Mouse (Mus musculus): ENCODE data around the gene Tstd2. TPM values are rescaled to one million over a fixed set of nuclear protein-coding genes. Genes with fewer than 3 reads are reported as not detected.

Tstd2 gene
- polyA plus RNA-seq, 1 experiment from 2014 or later: 32.7 TPM

GRCm38 (mm10) chr4:46080261-46080660 lies 58.2 kb downstream of the Tstd2 start:
- no peak overlapping the region for H3K27ac ChIP-seq (ENCODE audit: low read length)
- H3K9ac ChIP-seq (ENCODE audit: low read length): no peak overlapping the region
- H3K36me3 ChIP-seq (ENCODE audit: control insufficient read depth, insufficient read depth, low read length): no peaks in the 10 kb centered on the region
- no peaks in the 10 kb centered on the region for H3K4me1 ChIP-seq (ENCODE audit: control insufficient read depth, insufficient read depth, low read length)
- no peak overlapping the region for H3K4me3 ChIP-seq (replicated peaks; ENCODE audit: low read length)
- ATAC-seq (ENCODE audit: insufficient read depth, low FRiP score): no peak
- H3K4me2 ChIP-seq (ENCODE audit: low read depth, low read length): no peak overlapping the region
- H3K9me3 ChIP-seq (replicated peaks; ENCODE audit: control insufficient read depth, low read length): no peaks in the 10 kb centered on the region
- 86% methylated on average over 4 of the region's 4 CpGs for WGBS
- H3K27me3 ChIP-seq (ENCODE audit: control insufficient read depth, insufficient read depth, low read length): no peaks in the 10 kb centered on the region

GRCm38 (mm10) chr4:46076892-46077291 lies 61.6 kb downstream of the Tstd2 start:
- H3K4me2 ChIP-seq (ENCODE audit: low read depth, low read length): no peak overlapping the region
- H3K36me3 ChIP-seq (ENCODE audit: control insufficient read depth, insufficient read depth, low read length): no peaks in the 10 kb centered on the region
- no peaks in the 10 kb centered on the region for H3K4me1 ChIP-seq (ENCODE audit: control insufficient read depth, insufficient read depth, low read length)
- no peak overlapping the region for H3K9ac ChIP-seq (ENCODE audit: low read length)
- WGBS: 61% methylated on average over 2 of the region's 2 CpGs
- H3K9me3 ChIP-seq (replicated peaks; ENCODE audit: control insufficient read depth, low read length): no peaks in the 10 kb centered on the region
- no peak for ATAC-seq (ENCODE audit: insufficient read depth, low FRiP score)
- no peak overlapping the region for H3K4me3 ChIP-seq (replicated peaks; ENCODE audit: low read length)
- H3K27me3 ChIP-seq (ENCODE audit: control insufficient read depth, insufficient read depth, low read length): no peaks in the 10 kb centered on the region
- no peak overlapping the region for H3K27ac ChIP-seq (ENCODE audit: low read length)

GRCm38 (mm10) chr4:46075664-46076063 lies 62.8 kb downstream of the Tstd2 start:
- Histone ChIP-seq H3K4me2 (ENCODE audit: low read depth, low read length) (no peak overlapping the region), H3K9me3 (replicated peaks; ENCODE audit: control insufficient read depth, low read length) (no peaks in the 10 kb centered on the region), H3K4me3 (replicated peaks; ENCODE audit: low read length) (no peak overlapping the region), H3K9ac (ENCODE audit: low read length) (no peak overlapping the region), H3K36me3 (ENCODE audit: control insufficient read depth, insufficient read depth, low read length) (no peaks in the 10 kb centered on the region), H3K4me1 (ENCODE audit: control insufficient read depth, insufficient read depth, low read length) (no peaks in the 10 kb centered on the region), H3K27me3 (ENCODE audit: control insufficient read depth, insufficient read depth, low read length) (no peaks in the 10 kb centered on the region), H3K27ac (ENCODE audit: low read length) (no peak overlapping the region)
- no peak for ATAC-seq (ENCODE audit: insufficient read depth, low FRiP score)
- 73% methylated on average over 3 of the region's 3 CpGs for WGBS

GRCm38 (mm10) chr4:46073736-46074135 lies 64.8 kb downstream of the Tstd2 start:
- 53% methylated on average over 4 of the region's 4 CpGs for WGBS
- Histone ChIP-seq H3K36me3 (ENCODE audit: control insufficient read depth, insufficient read depth, low read length) (no peaks in the 10 kb centered on the region), H3K4me1 (ENCODE audit: control insufficient read depth, insufficient read depth, low read length) (no peaks in the 10 kb centered on the region), H3K4me3 (replicated peaks; ENCODE audit: low read length) (no peak overlapping the region), H3K9ac (ENCODE audit: low read length) (no peak overlapping the region), H3K27ac (ENCODE audit: low read length) (no peak overlapping the region), H3K4me2 (ENCODE audit: low read depth, low read length) (no peak overlapping the region), H3K9me3 (replicated peaks; ENCODE audit: control insufficient read depth, low read length) (no peaks in the 10 kb centered on the region), H3K27me3 (ENCODE audit: control insufficient read depth, insufficient read depth, low read length) (no peaks in the 10 kb centered on the region)
- no peak for ATAC-seq (ENCODE audit: insufficient read depth, low FRiP score)

- no peaks in the 10 kb centered on the region for H3K27me3 ChIP-seq (ENCODE audit: control insufficient read depth, insufficient read depth, low read length)
- no peak overlapping the region for H3K4me3 ChIP-seq (replicated peaks; ENCODE audit: low read length)
- H3K27ac ChIP-seq (ENCODE audit: low read length): no peak overlapping the region
- no peaks in the 10 kb centered on the region for H3K36me3 ChIP-seq (ENCODE audit: control insufficient read depth, insufficient read depth, low read length)
- H3K4me1 ChIP-seq (ENCODE audit: control insufficient read depth, insufficient read depth, low read length): no peaks in the 10 kb centered on the region
- no peak for ATAC-seq (ENCODE audit: insufficient read depth, low FRiP score)
- H3K4me2 ChIP-seq (ENCODE audit: low read depth, low read length): no peak overlapping the region
- 86% methylated on average over 6 of the region's 6 CpGs for WGBS
- no peak overlapping the region for H3K9ac ChIP-seq (ENCODE audit: low read length)
- H3K9me3 ChIP-seq (replicated peaks; ENCODE audit: control insufficient read depth, low read length): no peaks in the 10 kb centered on the region
Observed at GRCm38 (mm10) chr4:46072631-46073030, 65.9 kb downstream of the Tstd2 start.

- Histone ChIP-seq H3K27ac (ENCODE audit: low read length) (no peak overlapping the region), H3K27me3 (ENCODE audit: control insufficient read depth, insufficient read depth, low read length) (no peaks in the 10 kb centered on the region), H3K9ac (ENCODE audit: low read length) (no peak overlapping the region), H3K4me2 (ENCODE audit: low read depth, low read length) (no peak overlapping the region), H3K4me1 (ENCODE audit: control insufficient read depth, insufficient read depth, low read length) (no peaks in the 10 kb centered on the region), H3K36me3 (ENCODE audit: control insufficient read depth, insufficient read depth, low read length) (no peaks in the 10 kb centered on the region), H3K9me3 (replicated peaks; ENCODE audit: control insufficient read depth, low read length) (no peaks in the 10 kb centered on the region), H3K4me3 (replicated peaks; ENCODE audit: low read length) (no peak overlapping the region)
- no peak for ATAC-seq (ENCODE audit: insufficient read depth, low FRiP score)
- WGBS: 72% methylated on average over 6 of the region's 6 CpGs
Observed at GRCm38 (mm10) chr4:46069851-46070482, 68.5 kb downstream of the Tstd2 start.

- Histone ChIP-seq H3K4me3 (replicated peaks; ENCODE audit: low read length) (no peak overlapping the region), H3K27me3 (ENCODE audit: control insufficient read depth, insufficient read depth, low read length) (no peaks in the 10 kb centered on the region), H3K9me3 (replicated peaks; ENCODE audit: control insufficient read depth, low read length) (no peaks in the 10 kb centered on the region), H3K36me3 (ENCODE audit: control insufficient read depth, insufficient read depth, low read length) (no peaks in the 10 kb centered on the region), H3K27ac (ENCODE audit: low read length) (no peak overlapping the region), H3K4me2 (ENCODE audit: low read depth, low read length) (no peak overlapping the region), H3K4me1 (ENCODE audit: control insufficient read depth, insufficient read depth, low read length) (no peaks in the 10 kb centered on the region), H3K9ac (ENCODE audit: low read length) (no peak overlapping the region)
- no peak for ATAC-seq (ENCODE audit: insufficient read depth, low FRiP score)
- 38% methylated on average over 1 of the region's 1 CpGs for WGBS
Observed at GRCm38 (mm10) chr4:46068573-46068972, 69.9 kb downstream of the Tstd2 start.

- Histone ChIP-seq H3K27me3 (ENCODE audit: control insufficient read depth, insufficient read depth, low read length) (no peaks in the 10 kb centered on the region), H3K27ac (ENCODE audit: low read length) (no peak overlapping the region), H3K36me3 (ENCODE audit: control insufficient read depth, insufficient read depth, low read length) (no peaks in the 10 kb centered on the region), H3K4me3 (replicated peaks; ENCODE audit: low read length) (no peak overlapping the region), H3K4me2 (ENCODE audit: low read depth, low read length) (no peak overlapping the region), H3K9ac (ENCODE audit: low read length) (no peak overlapping the region), H3K9me3 (replicated peaks; ENCODE audit: control insufficient read depth, low read length) (no peaks in the 10 kb centered on the region), H3K4me1 (ENCODE audit: control insufficient read depth, insufficient read depth, low read length) (no peaks in the 10 kb centered on the region)
- no peak for ATAC-seq (ENCODE audit: insufficient read depth, low FRiP score)
- 51% methylated on average over 3 of the region's 3 CpGs for WGBS
Observed at GRCm38 (mm10) chr4:46068060-46068459, 70.4 kb downstream of the Tstd2 start.

- ATAC-seq (ENCODE audit: insufficient read depth, low FRiP score): no peak
- H3K4me1 ChIP-seq (ENCODE audit: control insufficient read depth, insufficient read depth, low read length): no peaks in the 10 kb centered on the region
- H3K27me3 ChIP-seq (ENCODE audit: control insufficient read depth, insufficient read depth, low read length): no peaks in the 10 kb centered on the region
- H3K4me2 ChIP-seq (ENCODE audit: low read depth, low read length): no peak overlapping the region
- no peak overlapping the region for H3K27ac ChIP-seq (ENCODE audit: low read length)
- WGBS: 58% methylated on average over 8 of the region's 8 CpGs
- no peaks in the 10 kb centered on the region for H3K36me3 ChIP-seq (ENCODE audit: control insufficient read depth, insufficient read depth, low read length)
- H3K4me3 ChIP-seq (replicated peaks; ENCODE audit: low read length): no peak overlapping the region
- H3K9me3 ChIP-seq (replicated peaks; ENCODE audit: control insufficient read depth, low read length): no peaks in the 10 kb centered on the region
- H3K9ac ChIP-seq (ENCODE audit: low read length): no peak overlapping the region
Observed at GRCm38 (mm10) chr4:46065695-46066340, 72.7 kb downstream of the Tstd2 start.

Measured in stomach, embryonic 16.5 days (tissue).